Mouse (Mus musculus) E14TG2a.4 (cell line): Measurements from ENCODE around the gene Slc35f2.

Experiments used
- CTCF ChIP-seq: conservative IDR thresholded peaks from 2 replicates; pipeline ENCODE4 v1.5.1; 2014; ENCODE audit warnings: low read length
- NANOG ChIP-seq: IDR thresholded peaks from 2 replicates; pipeline ENCODE4 v1.6.1; 2014; ENCODE audit warnings: borderline replicate concordance, low read length, mixed read lengths

GRCm38 (mm10) chr9:53797141-53797540 is 25.8 kb downstream of the Slc35f2 start:
- TF ChIP-seq CTCF = no peak
- no peak; the same call in 1 of the 2 replicates for TF ChIP-seq NANOG
